Mouse (Mus musculus): ENCODE measurements around the gene Acbd3.

DNA sequence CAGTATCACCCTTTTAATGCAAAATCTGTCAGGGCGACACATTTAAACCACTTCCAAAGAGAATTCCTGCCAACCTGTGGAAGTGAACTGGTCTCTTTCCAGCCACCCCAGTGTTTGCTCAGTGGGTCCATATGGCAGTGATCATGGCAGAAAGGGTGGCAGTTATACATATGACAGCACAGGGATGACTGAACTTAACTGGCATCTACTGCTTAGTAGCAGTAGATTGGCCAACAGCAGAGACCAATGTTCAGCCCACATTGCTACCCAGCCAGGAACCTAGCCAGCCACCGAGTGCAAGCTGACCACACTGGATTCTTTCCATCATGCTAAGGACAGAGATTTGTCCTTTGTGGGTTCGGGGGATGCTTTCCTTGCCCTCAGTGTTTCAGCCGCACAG is 67.0 kb downstream of the Acbd3 start:
- TF ChIP-seq CTCF (IDR thresholded peaks at IDR 0.05 in 2 of 3, conservative IDR thresholded peaks at IDR 0.05 in 1 of 3; ENCODE audit: control insufficient read depth in 1 of 3, insufficient read depth in 1 of 3, low read depth in 2 of 3, low read length in 3 of 3, poor library complexity in 1 of 3, severe bottlenecking in 1 of 3) (no peak), POLR2A (IDR thresholded peaks at IDR 0.05; ENCODE audit: control insufficient read depth in 1 of 2, insufficient read depth in 1 of 2, low read depth in 1 of 2, low read length in 2 of 2, poor library complexity in 1 of 2) (no peak), EP300 (IDR thresholded peaks at IDR 0.05; ENCODE audit: low read depth in 1 of 2, low read length in 2 of 2) (no peak), HCFC1 (IDR thresholded peaks at IDR 0.05; ENCODE audit: low read depth, low read length) (no peak), POLR2AphosphoS2 (IDR thresholded peaks at IDR 0.05; ENCODE audit: low read length) (no peak)

Measured in MEL (cell line).